Mouse (Mus musculus): ENCODE data around the gene Fam227a. TPM values are rescaled to one million over a fixed set of nuclear protein-coding genes. Genes with fewer than 3 reads are reported as not detected.

Fam227a gene
- total RNA-seq, 2 experiments from 2014 or later, result 0.92 to 1.5 TPM

DNA sequence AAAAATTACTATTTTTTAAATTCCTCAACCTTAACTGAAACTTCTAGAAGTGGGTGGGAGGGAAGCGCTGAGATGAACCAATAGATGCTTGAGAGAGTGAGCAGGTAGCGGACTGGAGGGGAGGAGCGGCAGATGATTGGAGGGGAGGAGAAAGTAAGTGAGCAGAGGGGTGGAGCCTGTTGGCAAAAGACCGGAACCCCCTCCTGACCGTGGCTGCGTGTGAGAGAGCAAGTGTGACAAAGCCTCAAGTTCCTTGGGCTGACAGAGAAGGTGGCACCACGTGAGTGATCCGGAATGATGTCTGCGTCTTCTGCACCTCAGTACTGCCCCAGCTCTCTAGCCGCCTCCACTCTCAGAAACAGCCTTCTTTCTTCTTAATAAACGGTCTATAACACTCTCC, 41.6 kb downstream of the Fam227a start:
- ATAC-seq (replicated peaks; ENCODE audit: poor library complexity), result no peak

DNA sequence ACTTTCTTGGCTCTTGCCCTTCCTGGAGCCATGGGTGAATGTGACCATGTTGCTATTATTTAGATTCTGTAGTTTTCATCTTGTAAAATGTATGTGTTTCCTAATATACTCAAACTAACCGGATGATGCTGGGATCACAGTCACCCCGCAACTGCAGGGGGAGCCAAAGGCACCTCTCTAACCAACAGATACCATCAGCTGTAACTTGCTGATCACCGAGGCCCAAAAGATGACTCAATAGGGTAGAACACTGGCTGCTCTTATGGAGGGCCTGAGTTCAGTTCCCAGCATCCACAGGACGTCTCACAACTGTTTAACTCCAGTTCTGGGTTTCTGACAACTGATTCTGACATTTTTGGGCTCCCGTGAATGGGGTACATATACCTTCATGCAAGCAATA, 42.0 kb downstream of the Fam227a start:
- no peak for ATAC-seq (replicated peaks; ENCODE audit: poor library complexity)

GRCm38 (mm10) chr15:79615501-79615900, 43.3 kb downstream of the Fam227a start:
- ATAC-seq (replicated peaks; ENCODE audit: poor library complexity), result no peak

GRCm38 (mm10) chr15:79609226-79609625, 49.5 kb downstream of the Fam227a start:
- ATAC-seq (replicated peaks; ENCODE audit: poor library complexity), result no peak

GRCm38 (mm10) chr15:79608214-79608613, 50.5 kb downstream of the Fam227a start:
- ATAC-seq (replicated peaks; ENCODE audit: poor library complexity), result no peak

DNA sequence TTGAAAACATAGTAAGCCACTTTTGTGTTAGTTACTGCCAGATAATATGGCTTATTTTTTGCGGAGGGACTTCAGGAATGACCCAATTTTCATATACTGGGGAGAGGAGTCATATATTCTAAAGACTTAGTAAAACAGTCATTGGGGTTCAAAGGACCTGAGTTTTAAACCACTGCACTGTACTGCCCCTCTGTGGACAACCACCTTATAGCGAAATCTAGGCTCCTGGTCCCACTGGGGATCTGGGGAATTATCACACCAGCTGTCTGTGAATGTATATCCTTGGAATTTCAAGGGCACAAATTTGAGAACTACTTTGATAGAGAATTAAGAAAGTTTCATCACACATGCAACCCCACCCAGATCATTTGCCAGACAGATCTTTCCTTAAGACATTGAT, 51.0 kb downstream of the Fam227a start:
- no peak for ATAC-seq (replicated peaks; ENCODE audit: poor library complexity)

DNA sequence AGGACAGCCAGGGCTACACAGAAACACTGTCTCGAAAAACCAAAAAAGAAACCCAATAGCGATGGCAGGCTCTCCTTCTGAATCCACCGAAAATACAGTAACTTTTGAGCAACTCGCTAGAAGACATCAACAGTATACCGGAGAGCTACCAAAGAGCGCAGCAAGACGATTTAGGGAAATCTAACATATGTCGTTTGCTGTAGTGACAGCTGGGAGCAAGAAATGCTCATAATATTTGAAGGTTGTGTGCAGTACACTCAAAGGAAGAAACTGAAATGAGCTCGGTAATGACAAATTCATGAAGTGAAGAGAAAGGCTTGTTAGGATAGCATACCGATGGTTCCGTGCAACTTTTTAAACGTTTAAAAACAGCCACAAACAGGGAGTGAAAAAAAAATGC, 52.6 kb downstream of the Fam227a start:
- no peak for ATAC-seq (replicated peaks; ENCODE audit: poor library complexity)

DNA sequence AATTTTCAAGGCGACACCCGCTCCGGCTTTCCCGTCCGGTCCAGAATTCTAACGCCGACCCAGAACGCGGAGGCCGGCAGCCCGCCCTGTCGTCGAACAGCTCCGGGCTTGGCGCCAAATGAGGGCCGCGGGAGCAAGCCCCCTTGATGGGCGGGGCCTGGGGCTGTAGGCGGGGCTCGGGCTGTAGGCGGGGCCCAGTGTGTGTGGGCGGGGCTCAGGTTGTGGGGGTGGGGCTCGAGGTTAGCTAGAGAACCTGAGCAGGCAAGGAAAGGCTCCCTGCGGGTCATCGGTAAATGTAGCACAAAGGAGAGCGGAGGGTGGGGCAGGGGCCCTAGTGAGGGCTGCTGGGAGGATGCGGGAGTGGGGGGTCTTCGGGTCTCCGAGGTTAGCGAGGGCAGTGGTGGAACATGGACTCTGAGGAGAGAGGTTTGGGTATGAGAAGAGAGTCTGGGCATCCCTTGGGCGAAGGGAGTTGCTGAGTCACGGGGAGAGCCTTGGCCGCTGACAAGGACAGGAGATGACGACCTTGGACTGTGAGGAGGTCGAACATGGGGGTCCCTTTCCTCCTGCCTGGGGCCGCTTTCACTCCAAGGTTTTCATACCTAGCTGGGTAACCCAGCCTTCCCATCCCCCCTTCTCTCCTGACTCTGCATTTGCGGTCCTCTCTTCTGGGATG, 53.6 kb downstream of the Fam227a start, which contains the start of gene Dmc1:
Gene Dmc1, minus strand, starts transcription at position 120 of the 676 bp plus-strand sequence.
- peak; percentile 83 for ATAC-seq (replicated peaks; ENCODE audit: poor library complexity)

GRCm38 (mm10) chr15:79600176-79600575, 58.6 kb downstream of the Fam227a start:
- ATAC-seq (replicated peaks; ENCODE audit: poor library complexity), result no peak

DNA sequence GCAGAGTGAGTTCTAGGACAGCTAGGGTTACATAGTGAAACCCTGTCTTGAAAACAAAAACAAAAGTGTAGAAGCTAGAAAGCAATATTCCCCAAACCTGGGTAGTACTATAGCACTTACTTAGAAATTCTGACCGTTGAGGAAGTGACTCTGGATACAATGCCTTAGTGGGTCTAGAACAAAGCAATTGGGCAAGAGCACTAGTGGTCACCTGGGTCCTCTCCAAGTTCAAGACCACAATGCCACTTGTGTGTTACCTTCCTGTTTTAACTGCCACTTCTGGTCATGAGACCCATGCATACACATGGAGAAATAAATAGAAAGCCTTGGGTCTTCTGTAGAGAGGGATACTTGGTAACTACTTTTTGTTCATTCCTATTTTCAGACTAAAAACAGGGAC, 60.0 kb downstream of the Fam227a start:
- ATAC-seq (replicated peaks; ENCODE audit: poor library complexity), result peak; percentile 63

- no peak for ATAC-seq (replicated peaks; ENCODE audit: poor library complexity)
Observed at GRCm38 (mm10) chr15:79581581-79581980, 77.2 kb downstream of the Fam227a start.

- no peak for ATAC-seq (replicated peaks; ENCODE audit: poor library complexity)
Observed at GRCm38 (mm10) chr15:79577671-79578426, 80.9 kb downstream of the Fam227a start.

GRCm38 (mm10) chr15:79576947-79577346, 81.8 kb downstream of the Fam227a start:
- peak; percentile 37; the same call in 1 of the 2 replicates for ATAC-seq (replicated peaks; ENCODE audit: poor library complexity)

GRCm38 (mm10) chr15:79575543-79576222, 83.1 kb downstream of the Fam227a start:
- no peak for ATAC-seq (replicated peaks; ENCODE audit: poor library complexity)

DNA sequence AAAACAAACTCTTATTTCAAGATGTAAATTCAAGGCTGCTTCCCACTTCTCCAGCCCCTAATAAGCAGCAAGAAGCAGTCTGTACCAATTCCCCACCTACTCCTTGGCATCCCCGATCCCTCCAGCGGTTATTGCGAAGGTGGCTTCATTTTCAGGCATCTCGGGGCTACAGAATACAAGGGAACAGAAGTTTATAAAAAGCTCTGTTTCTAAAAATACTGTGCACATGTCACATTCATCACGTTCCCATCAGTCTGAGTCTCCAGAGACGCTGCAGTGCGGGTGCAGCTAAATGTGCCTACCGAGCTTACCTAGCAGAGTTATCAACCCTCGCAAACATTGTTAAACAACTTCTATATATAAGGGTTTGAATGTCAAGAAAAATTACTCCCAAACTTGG, 96.3 kb downstream of the Fam227a start:
- ATAC-seq (replicated peaks; ENCODE audit: poor library complexity), result no peak

DNA sequence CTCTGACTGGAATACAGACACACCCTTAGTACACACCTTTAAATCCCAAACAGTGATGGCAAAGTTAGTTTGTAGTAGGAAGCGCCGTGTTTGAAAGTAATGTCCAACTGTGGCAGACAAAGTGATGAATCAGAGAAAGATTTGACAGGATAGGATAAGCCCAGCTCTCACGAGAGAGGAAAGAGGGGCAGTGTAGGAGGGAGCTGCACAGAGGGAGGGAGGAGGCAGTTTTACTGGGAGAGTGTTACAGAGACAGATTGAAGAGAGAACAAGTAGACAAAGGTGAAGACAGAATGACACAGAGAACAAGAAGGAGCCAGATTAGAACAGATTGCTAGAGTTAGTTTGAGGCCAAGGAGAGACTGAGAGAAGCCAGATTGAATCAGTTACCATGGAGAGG, 99.1 kb downstream of the Fam227a start:
- no peak for ATAC-seq (replicated peaks; ENCODE audit: poor library complexity)

Other genes starting within 250 kb of the Fam227a start
- gene Csnk1e, start 203.4 kb downstream of the Fam227a start, total RNA-seq (2015), result 32.0 and 45.6 TPM in 2 replicates
- gene Csnk1e, start 203.4 kb downstream of the Fam227a start, total RNA-seq (2017), result 29.1 and 30.7 TPM in 2 replicates
- gene Kcnj4, start 153.7 kb downstream of the Fam227a start, total RNA-seq (2015), result not detected in 2 replicates
- not detected in 2 replicates for gene Kcnj4, start 153.7 kb downstream of the Fam227a start, total RNA-seq (2017)
- 0.12 TPM in 1 of 2 replicates, not detected in the other for gene Kdelr3, start 142.5 kb downstream of the Fam227a start, total RNA-seq (2015)
- gene Kdelr3, start 142.5 kb downstream of the Fam227a start, total RNA-seq (2017), result 0.21 and 0.30 TPM in 2 replicates
- 87.0 and 97.1 TPM in 2 replicates for gene Ddx17, start 112.2 kb downstream of the Fam227a start, total RNA-seq (2015)
- 129 and 165 TPM in 2 replicates for gene Ddx17, start 112.2 kb downstream of the Fam227a start, total RNA-seq (2017)
- 3.4 and 3.5 TPM in 2 replicates for gene Dmc1, start 53.8 kb downstream of the Fam227a start, total RNA-seq (2015)
- 2.9 and 4.0 TPM in 2 replicates for gene Dmc1, start 53.8 kb downstream of the Fam227a start, total RNA-seq (2017)
- gene Cby1, start 243 bp upstream of the Fam227a start, total RNA-seq (2015), result 13.8 and 19.0 TPM in 2 replicates
- gene Cby1, start 243 bp upstream of the Fam227a start, total RNA-seq (2017), result 47.9 and 65.2 TPM in 2 replicates
- gene Tomm22, start 11.9 kb upstream of the Fam227a start, total RNA-seq (2015), result 197 and 207 TPM in 2 replicates
- gene Tomm22, start 11.9 kb upstream of the Fam227a start, total RNA-seq (2017), result 85.1 and 112 TPM in 2 replicates
- gene Josd1, start 29.0 kb upstream of the Fam227a start, total RNA-seq (2015), result 16.0 and 18.9 TPM in 2 replicates
- gene Josd1, start 29.0 kb upstream of the Fam227a start, total RNA-seq (2017), result 25.1 and 26.2 TPM in 2 replicates
- 31.0 and 34.5 TPM in 2 replicates for gene Gtpbp1, start 31.9 kb upstream of the Fam227a start, total RNA-seq (2015)
- 48.2 and 58.6 TPM in 2 replicates for gene Gtpbp1, start 31.9 kb upstream of the Fam227a start, total RNA-seq (2017)
- 83.4 and 84.0 TPM in 2 replicates for gene Sun2, start 83.6 kb upstream of the Fam227a start, total RNA-seq (2015)
- gene Sun2, start 83.6 kb upstream of the Fam227a start, total RNA-seq (2017), result 225 and 233 TPM in 2 replicates
- 15.9 and 16.2 TPM in 2 replicates for gene Dnal4, start 118.9 kb upstream of the Fam227a start, total RNA-seq (2015)
- gene Dnal4, start 118.9 kb upstream of the Fam227a start, total RNA-seq (2017), result 12.2 and 12.5 TPM in 2 replicates
- 0.15 and 0.20 TPM in 2 replicates for gene Nptxr, start 145.8 kb upstream of the Fam227a start, total RNA-seq (2015)
- 0.14 and 0.17 TPM in 2 replicates for gene Nptxr, start 145.8 kb upstream of the Fam227a start, total RNA-seq (2017)
- 0.51 TPM in 1 of 2 replicates, not detected in the other for gene Npcd, start 175.3 kb upstream of the Fam227a start, total RNA-seq (2015)
- gene Npcd, start 175.3 kb upstream of the Fam227a start, total RNA-seq (2017), result 0.34 TPM in 1 of 2 replicates, not detected in the other
- gene Cbx6, start 175.7 kb upstream of the Fam227a start, total RNA-seq (2015), result 5.9 and 6.1 TPM in 2 replicates
- 7.5 and 11.5 TPM in 2 replicates for gene Cbx6, start 175.7 kb upstream of the Fam227a start, total RNA-seq (2017)
- 167 and 177 TPM in 2 replicates for gene Apobec3, start 232.7 kb upstream of the Fam227a start, total RNA-seq (2015)
- gene Apobec3, start 232.7 kb upstream of the Fam227a start, total RNA-seq (2017), result 159 and 166 TPM in 2 replicates

Measured in megakaryocyte progenitor cell, adult 5-6 weeks (primary cell).